Mouse (Mus musculus): ENCODE measurements around the gene Ehd1. TPM values are rescaled to one million over a fixed set of nuclear protein-coding genes. Genes with fewer than 3 reads are reported as not detected.

Ehd1 gene
- total RNA-seq (2023), result 24.4 TPM

GRCm38 (mm10) chr19:6276426-6277421 lies at the start of gene Ehd1:
Ehd1 (plus strand) TSS chr19:6276725.

GRCm38 (mm10) chr19:6235084-6236052 lies 41.2 kb upstream of the Ehd1 start, which contains the start of gene Ppp2r5b:
Ppp2r5b (minus strand) TSS chr19:6235872.

GRCm38 (mm10) chr19:6241274-6242107 lies 35.0 kb upstream of the Ehd1 start, which contains the start of gene Atg2a:
Atg2a (plus strand) TSS chr19:6241668.

GRCm38 (mm10) chr19:6306137-6306551 lies 29.6 kb downstream of the Ehd1 start, which contains the start of gene Cdc42bpg:
Cdc42bpg (plus strand) TSS chr19:6306456.

GRCm38 (mm10) chr19:6334673-6335457 lies 58.3 kb downstream of the Ehd1 start, which contains the start of gene Men1:
Men1 (plus strand) TSS chr19:6334979.

GRCm38 (mm10) chr19:6340524-6341452 lies 64.3 kb downstream of the Ehd1 start, which contains the start of gene Map4k2:
Map4k2 (plus strand) TSS chr19:6341135.

Other genes starting within 250 kb of the Ehd1 start
- 56.5 TPM for gene Syvn1, start 230.1 kb upstream of the Ehd1 start, total RNA-seq (2023)
- 21.1 TPM for gene Mrpl49, start 218.9 kb upstream of the Ehd1 start, total RNA-seq (2023)
- gene Fau, start 218.9 kb upstream of the Ehd1 start, total RNA-seq (2023), result 3,183 TPM
- gene Znhit2, start 215.5 kb upstream of the Ehd1 start, total RNA-seq (2023), result 15.9 TPM
- 18.6 TPM for gene Tm7sf2, start 208.4 kb upstream of the Ehd1 start, total RNA-seq (2023)
- 112 TPM for gene Vps51, start 199.5 kb upstream of the Ehd1 start, total RNA-seq (2023)
- gene Tmem262, start 196.7 kb upstream of the Ehd1 start, total RNA-seq (2023), result not detected
- gene Gm28374, start 194.5 kb upstream of the Ehd1 start, total RNA-seq (2023), result 1.7 TPM
- gene Zfpl1, start 191.8 kb upstream of the Ehd1 start, total RNA-seq (2023), result 62.2 TPM
- 0.95 TPM for gene Cdca5, start 191.7 kb upstream of the Ehd1 start, total RNA-seq (2023)
- gene AC131692.1, start 182.3 kb upstream of the Ehd1 start, total RNA-seq (2023), result not detected
- not detected for gene Naaladl1, start 170.9 kb upstream of the Ehd1 start, total RNA-seq (2023)
- gene Sac3d1, start 158.1 kb upstream of the Ehd1 start, total RNA-seq (2023), result 13.2 TPM
- gene Snx15, start 148.4 kb upstream of the Ehd1 start, total RNA-seq (2023), result 33.3 TPM
- not detected for gene Batf2, start 135.7 kb upstream of the Ehd1 start, total RNA-seq (2023)
- gene Arl2, start 135.2 kb upstream of the Ehd1 start, total RNA-seq (2023), result 26.4 TPM
- not detected for gene Majin, start 92.3 kb upstream of the Ehd1 start, total RNA-seq (2023)
- not detected for gene Gpha2, start 50.3 kb upstream of the Ehd1 start, total RNA-seq (2023)
- 26.0 TPM for gene Ppp2r5b, start 40.9 kb upstream of the Ehd1 start, total RNA-seq (2023)
- 188 TPM for gene Atg2a, start 35.1 kb upstream of the Ehd1 start, total RNA-seq (2023)
- gene Cdc42bpg, start 29.7 kb downstream of the Ehd1 start, total RNA-seq (2023), result 8.2 TPM
- 38.0 TPM for gene Men1, start 58.3 kb downstream of the Ehd1 start, total RNA-seq (2023)
- 557 TPM for gene Map4k2, start 64.4 kb downstream of the Ehd1 start, total RNA-seq (2023)
- 1,089 TPM for gene Sf1, start 87.0 kb downstream of the Ehd1 start, total RNA-seq (2023)
- gene Pygm, start 107.7 kb downstream of the Ehd1 start, total RNA-seq (2023), result 46.4 TPM
- gene Rasgrp2, start 122.6 kb downstream of the Ehd1 start, total RNA-seq (2023), result 934 TPM
- gene Nrxn2, start 142.0 kb downstream of the Ehd1 start, total RNA-seq (2023), result 0.38 TPM

Measured in CD4-positive naive resting alpha-beta T cell, adult 57 days (primary cell).